ENCODE assay signal across 9 mouse cellular contexts in genomic region chr5:113015236-113016061, GRCm38 (mm10). TPM values are rescaled to one million over a fixed set of nuclear protein-coding genes. Genes with fewer than 3 reads are reported as not detected.
DNase-seq lines count a peak whose midpoint lies in the region; ATAC-seq and TF ChIP-seq lines count a peak whose summit lies in the region.
"Had no signal": no experiment of that assay in that cellular context is flagged by ENCODE, and none has a peak within 500 bp of the region (broad histone marks: within the 10 kb centered on the region; RNA-seq: fewer than 3 reads in every experiment).

Gene Grk3, minus strand, starts transcription at chr5:113015791.

- H3K4me2 ChIP-seq in forebrain, embryonic 16.5 days (ENCODE audit: low read length) = peak within 1 kb of the TSS; percentile 54
- peak within 1 kb of the TSS; percentile 64 for H3K4me2 ChIP-seq in lung, embryonic 14.5 days

- ATAC-seq in forebrain, embryonic 16.5 days = peak; percentile 74
- peak; percentile 86 for ATAC-seq in lung, embryonic 14.5 days (ENCODE audit: insufficient read depth)

- H3K4me3 ChIP-seq in ES-E14 (ENCODE audit: insufficient read depth in 1 of 2, low read depth in 1 of 2, low read length in 2 of 2, poor library complexity in 1 of 2, severe bottlenecking in 1 of 2) = peak within 1 kb of the TSS; percentile 81 to 83
- peak within 1 kb of the TSS; percentile 51 for H3K4me3 ChIP-seq in forebrain, embryonic 16.5 days (replicated peaks; ENCODE audit: low read length)
- peak within 1 kb of the TSS; percentile 60 for H3K4me3 ChIP-seq in lung, embryonic 14.5 days (ENCODE audit: low read depth, low read length)
- H3K4me3 ChIP-seq in olfactory bulb, adult 2 months (ENCODE audit: insufficient read depth, low read depth, low read length) = peak within 1 kb of the TSS; percentile 75

- H3K9ac ChIP-seq in ES-E14 (ENCODE audit: insufficient read depth, low read depth, low read length, poor library complexity, severe bottlenecking) = peak within 1 kb of the TSS; percentile 79
- peak within 1 kb of the TSS; percentile 64 for H3K9ac ChIP-seq in forebrain, embryonic 16.5 days (replicated peaks; ENCODE audit: low read depth, low read length)
- peak within 1 kb of the TSS; percentile 65 for H3K9ac ChIP-seq in lung, embryonic 14.5 days

- no peak within 1 kb of the TSS for H3K27ac ChIP-seq in ES-E14 (ENCODE audit: insufficient read depth, low read depth, low read length, poor library complexity, severe bottlenecking)
- no peak within 1 kb of the TSS for H3K27ac ChIP-seq in forebrain, embryonic 16.5 days (ENCODE audit: low read length)
- peak within 1 kb of the TSS; percentile 65; the same call in 1 of the 2 replicates for H3K27ac ChIP-seq in lung, embryonic 14.5 days (ENCODE audit: low read depth)
- peak within 1 kb of the TSS; percentile 34 for H3K27ac ChIP-seq in olfactory bulb, adult 2 months (ENCODE audit: insufficient read depth, low read depth, low read length)

- 10% methylated on average over 17 of the region's 52 CpGs for WGBS in forebrain, embryonic 16.5 days
- WGBS in lung, embryonic 14.5 days = 3% methylated on average over 29 of the region's 52 CpGs
- WGBS in olfactory bulb, adult 2 months = 4% methylated on average over 48 of the region's 52 CpGs

- DNase-seq in ES-E14 (ENCODE audit: low read depth, low spot score) = peak; percentile 70
- peak; percentile 75 to 82 for DNase-seq in cerebellum, adult 18-20 months
- DNase-seq in heart, postnatal 4 days = peak; percentile 71
- peak in 1 of 2 experiments; percentile 59 for DNase-seq in layer of hippocampus, adult 8-10 months (ENCODE audit: low spot score in 2 of 2)
- DNase-seq in lung, embryonic 14.5 days = peak; percentile 84
- DNase-seq in urinary bladder, adult 2 months (ENCODE audit: low spot score) = peak; percentile 48

- H3K27me3 ChIP-seq in forebrain, embryonic 16.5 days (replicated peaks; ENCODE audit: control insufficient read depth, insufficient read depth, low read length) = 0 out of 2 replicates have a peak, but pooled peaks cover 2% of the 10 kb centered on the region
- no peaks in the 10 kb centered on the region for H3K27me3 ChIP-seq in lung, embryonic 14.5 days (ENCODE audit: insufficient read depth, low read length)

- peaks cover 0 to 9% of the 10 kb centered on the region in 2 experiments; a peak in 2 of 4 replicates for H3K4me1 ChIP-seq in ES-E14 (ENCODE audit: control insufficient read depth in 2 of 2, insufficient read depth in 2 of 2, low read length in 2 of 2, poor library complexity in 1 of 2)
- H3K4me1 ChIP-seq in forebrain, embryonic 16.5 days (replicated peaks; ENCODE audit: control insufficient read depth, insufficient read depth, low read length) = peaks cover 19% of the 10 kb centered on the region
- peaks cover 11% of the 10 kb centered on the region for H3K4me1 ChIP-seq in lung, embryonic 14.5 days (ENCODE audit: insufficient read depth)
- peaks cover 34% of the 10 kb centered on the region for H3K4me1 ChIP-seq in olfactory bulb, adult 2 months (ENCODE audit: control insufficient read depth, insufficient read depth, low read length)

- no peak for TF ChIP-seq CTCF in lung, embryonic 14.5 days (IDR thresholded peaks at IDR 0.05; ENCODE audit: low read depth)
- no peak for TF ChIP-seq CTCF in olfactory bulb, adult 2 months (IDR thresholded peaks at IDR 0.05; ENCODE audit: insufficient read depth, low read depth, low read length)

- in situ Hi-C loops in ES-E14 (cut with MboI; ENCODE audit: low sequenced_read_pairs in 2 of 2, unreplicated experiment in 2 of 2) = no loop called here

- no peaks in the 10 kb centered on the region for H3K36me3 ChIP-seq in ES-E14 (ENCODE audit: control insufficient read depth, insufficient read depth, low read length, poor library complexity, severe bottlenecking)
- H3K36me3 ChIP-seq in forebrain, embryonic 16.5 days (ENCODE audit: control insufficient read depth, insufficient read depth) = no peaks in the 10 kb centered on the region
- no peaks in the 10 kb centered on the region for H3K36me3 ChIP-seq in lung, embryonic 14.5 days (ENCODE audit: insufficient read depth)

- peak; percentile 80 for TF ChIP-seq POLR2A in olfactory bulb, adult 2 months (IDR thresholded peaks at IDR 0.05; ENCODE audit: insufficient read depth, low read depth, low read length)

- H3K9me3 ChIP-seq in ES-E14 (ENCODE audit: control insufficient read depth, insufficient read depth, low read depth, low read length) = no peaks in the 10 kb centered on the region
- no peaks in the 10 kb centered on the region for H3K9me3 ChIP-seq in forebrain, embryonic 16.5 days (ENCODE audit: control insufficient read depth, low read length)
- H3K9me3 ChIP-seq in lung, embryonic 14.5 days (ENCODE audit: low read depth, low read length) = no peaks in the 10 kb centered on the region

TF ChIP-seq in ES-E14, 5 proteins besides CTCF, POLR2A, EP300 and RAD21:
- no peak for TF ChIP-seq MAFK (IDR thresholded peaks at IDR 0.05; ENCODE audit: insufficient read depth, low read depth, low read length)
- no peak for TF ChIP-seq ZC3H11A (IDR thresholded peaks at IDR 0.05; ENCODE audit: borderline replicate concordance, low read depth, low read length)
- TF ChIP-seq CHD2 (IDR thresholded peaks at IDR 0.05; ENCODE audit: low read depth, low read length) = no peak
- TF ChIP-seq ZNF384 (IDR thresholded peaks at IDR 0.05; ENCODE audit: low read depth, low read length) = no peak
- no peak for TF ChIP-seq HCFC1 (IDR thresholded peaks at IDR 0.05; ENCODE audit: borderline replicate concordance, insufficient read depth, low read length)

RNA-seq across cellular contexts. Expression of gene Grk3, which starts in this region (rescaled TPM):
- 4.2 and 4.5 TPM in 2 replicates for total RNA-seq in ES-E14 (2012; rRNA removed)
- polyA plus RNA-seq in forebrain, embryonic 16.5 days (2015; fragmentation: Nextera tagmentation; extraction: Ambion mirVana) = 16.3 and 25.1 TPM in 2 replicates
- 10 to 100 TPM; 16.9 to 19.8 TPM for total RNA-seq in heart, postnatal 4 days (2021)
- total RNA-seq in layer of hippocampus, adult 8-10 months (2022) = 100 to 1,000 TPM in 1 of 4 experiments, 10 to 100 TPM in 3; 72.2 to 102 (median 84.2) TPM
- 14.1 and 15.0 TPM in 2 replicates for polyA plus RNA-seq in lung, embryonic 14.5 days (2014; fragmentation: Nextera tagmentation; extraction: Ambion mirVana)
- polyA plus RNA-seq in olfactory bulb, adult 2 months (2012; ENCODE audit: insufficient read depth, insufficient read length, low replicate concordance, missing spikeins) = not detected in 2 replicates
- polyA plus RNA-seq in urinary bladder, adult 2 months (2012; rRNA removed) = 5.9 and 9.1 TPM in 2 replicates
- total RNA-seq: MEL had no signal

Comparison
In these comparisons a context has a peak if more than half of its experiments do, and no peak if none do; other contexts are left out.
1. H3K27ac ChIP-seq: peak in lung, embryonic 14.5 days (single experiment) and olfactory bulb, adult 2 months (single experiment); none in ES-E14 (single experiment) and forebrain, embryonic 16.5 days (single experiment).
2. Peak in every context shown above with its lines, with median percentiles within 50 percentile points of each other: H3K4me3 ChIP-seq and H3K9ac ChIP-seq.